Mouse (Mus musculus): ENCODE data around the gene Bysl. TPM values are rescaled to one million over a fixed set of nuclear protein-coding genes. Genes with fewer than 3 reads are reported as not detected.

Bysl gene
- polyA plus RNA-seq, 1 experiment from 2014 or later: 9.9 TPM

- Histone ChIP-seq H3K4me1 (ENCODE audit: insufficient read depth, low read depth, low read length) (no peaks in the 10 kb centered on the region), H3K9me3 (ENCODE audit: low read length) (no peaks in the 10 kb centered on the region), H3K27ac (ENCODE audit: low read length) (no peak overlapping the region), H3K36me3 (ENCODE audit: insufficient read depth, low read length) (no peaks in the 10 kb centered on the region), H3K27me3 (replicated peaks; ENCODE audit: insufficient read depth, low read length) (no peaks in the 10 kb centered on the region), H3K4me3 (ENCODE audit: low read depth, low read length) (no peak overlapping the region), H3K9ac (replicated peaks; ENCODE audit: low read depth) (no peak overlapping the region), H3K4me2 (replicated peaks; ENCODE audit: low read depth, low read length) (no peak overlapping the region)
- WGBS: 50% methylated on average over 4 of the region's 4 CpGs
- DNase-seq (ENCODE audit: low spot score): no peak
- ATAC-seq: no peak
- TF ChIP-seq CTCF (IDR thresholded peaks at IDR 0.05) (no peak), EP300 (IDR thresholded peaks at IDR 0.05) (no peak)
Measured at GRCm38 (mm10) chr17:47648966-47649365, 37.7 kb upstream of the Bysl start.

- Histone ChIP-seq H3K27ac (ENCODE audit: low read length) (no peak overlapping the region), H3K4me3 (ENCODE audit: low read depth, low read length) (no peak overlapping the region), H3K27me3 (replicated peaks; ENCODE audit: insufficient read depth, low read length) (no peaks in the 10 kb centered on the region), H3K36me3 (ENCODE audit: insufficient read depth, low read length) (no peaks in the 10 kb centered on the region), H3K4me1 (ENCODE audit: insufficient read depth, low read depth, low read length) (no peaks in the 10 kb centered on the region), H3K9ac (replicated peaks; ENCODE audit: low read depth) (no peak overlapping the region), H3K4me2 (replicated peaks; ENCODE audit: low read depth, low read length) (no peak overlapping the region), H3K9me3 (ENCODE audit: low read length) (no peaks in the 10 kb centered on the region)
- peak; percentile 26 for ATAC-seq
- DNase-seq (ENCODE audit: low spot score): peak; percentile 80
- WGBS: 77% methylated on average over 1 of the region's 1 CpGs
- no peak for TF ChIP-seq EP300 (IDR thresholded peaks at IDR 0.05)
- TF ChIP-seq CTCF (IDR thresholded peaks at IDR 0.05): peak; percentile 90
Measured at GRCm38 (mm10) chr17:47646683-47647082, 35.4 kb upstream of the Bysl start.

- DNase-seq (ENCODE audit: low spot score): no peak
- no peak for ATAC-seq
- 78% methylated on average over 2 of the region's 2 CpGs for WGBS
- H3K4me2 ChIP-seq (replicated peaks; ENCODE audit: low read depth, low read length): no peak overlapping the region
- H3K4me1 ChIP-seq (ENCODE audit: insufficient read depth, low read depth, low read length): no peaks in the 10 kb centered on the region
- no peak overlapping the region for H3K9ac ChIP-seq (replicated peaks; ENCODE audit: low read depth)
- H3K36me3 ChIP-seq (ENCODE audit: insufficient read depth, low read length): no peaks in the 10 kb centered on the region
- no peaks in the 10 kb centered on the region for H3K27me3 ChIP-seq (replicated peaks; ENCODE audit: insufficient read depth, low read length)
- H3K27ac ChIP-seq (ENCODE audit: low read length): no peak overlapping the region
- H3K9me3 ChIP-seq (ENCODE audit: low read length): no peaks in the 10 kb centered on the region
- H3K4me3 ChIP-seq (ENCODE audit: low read depth, low read length): no peak overlapping the region
- TF ChIP-seq EP300 (IDR thresholded peaks at IDR 0.05) (no peak), CTCF (IDR thresholded peaks at IDR 0.05) (peak; percentile 27)
Measured at GRCm38 (mm10) chr17:47642992-47643391, 31.7 kb upstream of the Bysl start.

- H3K9ac ChIP-seq (replicated peaks; ENCODE audit: low read depth): no peak overlapping the region
- 55% methylated on average over 7 of the region's 7 CpGs for WGBS
- peak; percentile 61 for ATAC-seq
Measured at GRCm38 (mm10) chr17:47633999-47634770, 22.9 kb upstream of the Bysl start.

GRCm38 (mm10) chr17:47632181-47632840 is 21.0 kb upstream of the Bysl start:
- Histone ChIP-seq H3K9ac (replicated peaks; ENCODE audit: low read depth) (no peak overlapping the region), H3K4me3 (ENCODE audit: low read depth, low read length) (no peak overlapping the region), H3K27ac (ENCODE audit: low read length) (no peak overlapping the region), H3K36me3 (ENCODE audit: insufficient read depth, low read length) (no peaks in the 10 kb centered on the region), H3K9me3 (ENCODE audit: low read length) (no peaks in the 10 kb centered on the region), H3K4me2 (replicated peaks; ENCODE audit: low read depth, low read length) (no peak overlapping the region), H3K27me3 (replicated peaks; ENCODE audit: insufficient read depth, low read length) (no peaks in the 10 kb centered on the region), H3K4me1 (ENCODE audit: insufficient read depth, low read depth, low read length) (peaks cover 6% of the 10 kb centered on the region)
- DNase-seq (ENCODE audit: low spot score) (no peak), ATAC-seq (no peak)
- 54% methylated on average over 4 of the region's 4 CpGs for WGBS
- no peak for TF ChIP-seq EP300 (IDR thresholded peaks at IDR 0.05)
- no peak for TF ChIP-seq CTCF (IDR thresholded peaks at IDR 0.05)

More at GRCm38 (mm10) chr17:47633999-47634770, 22.9 kb upstream of the Bysl start:
- H3K27me3 ChIP-seq (replicated peaks; ENCODE audit: insufficient read depth, low read length): no peaks in the 10 kb centered on the region
- H3K4me1 ChIP-seq (ENCODE audit: insufficient read depth, low read depth, low read length): peaks cover 6% of the 10 kb centered on the region
- H3K36me3 ChIP-seq (ENCODE audit: insufficient read depth, low read length): no peaks in the 10 kb centered on the region
- H3K4me3 ChIP-seq (ENCODE audit: low read depth, low read length): no peak overlapping the region
- no peaks in the 10 kb centered on the region for H3K9me3 ChIP-seq (ENCODE audit: low read length)
- no peak overlapping the region for H3K27ac ChIP-seq (ENCODE audit: low read length)
- peak; percentile 53 for DNase-seq (ENCODE audit: low spot score)
- no peak overlapping the region for H3K4me2 ChIP-seq (replicated peaks; ENCODE audit: low read depth, low read length)
- TF ChIP-seq CTCF (IDR thresholded peaks at IDR 0.05) (no peak), EP300 (IDR thresholded peaks at IDR 0.05) (no peak)

- no peak for TF ChIP-seq CTCF (IDR thresholded peaks at IDR 0.05)
- TF ChIP-seq EP300 (IDR thresholded peaks at IDR 0.05): no peak
- WGBS: 4% methylated on average over 3 of the region's 3 CpGs
- Histone ChIP-seq H3K4me3 (ENCODE audit: low read depth, low read length) (peak within 1 kb of the TSS; percentile 87), H3K9me3 (ENCODE audit: low read length) (no peaks in the 10 kb centered on the region), H3K9ac (replicated peaks; ENCODE audit: low read depth) (peak within 1 kb of the TSS; percentile 54), H3K27me3 (replicated peaks; ENCODE audit: insufficient read depth, low read length) (no peaks in the 10 kb centered on the region), H3K4me2 (replicated peaks; ENCODE audit: low read depth, low read length) (peak within 1 kb of the TSS; percentile 98), H3K36me3 (ENCODE audit: insufficient read depth, low read length) (no peaks in the 10 kb centered on the region), H3K27ac (ENCODE audit: low read length) (peak within 1 kb of the TSS; percentile 77), H3K4me1 (ENCODE audit: insufficient read depth, low read depth, low read length) (peaks cover 6% of the 10 kb centered on the region)
- ATAC-seq (no peak), DNase-seq (ENCODE audit: low spot score) (no peak)
Measured at GRCm38 (mm10) chr17:47630678-47631065, 19.4 kb upstream of the Bysl start, which contains the start of gene Usp49. Gene Usp49 (plus strand): TSS chr17:47630690.
